Mouse (Mus musculus): ENCODE data around the gene Gm10644. TPM values are rescaled to one million over a fixed set of nuclear protein-coding genes. Genes with fewer than 3 reads are reported as not detected.

Gene Gm10644
- total RNA-seq, 2 experiments from 2014 or later = 0.22 to 0.91 TPM

DNA sequence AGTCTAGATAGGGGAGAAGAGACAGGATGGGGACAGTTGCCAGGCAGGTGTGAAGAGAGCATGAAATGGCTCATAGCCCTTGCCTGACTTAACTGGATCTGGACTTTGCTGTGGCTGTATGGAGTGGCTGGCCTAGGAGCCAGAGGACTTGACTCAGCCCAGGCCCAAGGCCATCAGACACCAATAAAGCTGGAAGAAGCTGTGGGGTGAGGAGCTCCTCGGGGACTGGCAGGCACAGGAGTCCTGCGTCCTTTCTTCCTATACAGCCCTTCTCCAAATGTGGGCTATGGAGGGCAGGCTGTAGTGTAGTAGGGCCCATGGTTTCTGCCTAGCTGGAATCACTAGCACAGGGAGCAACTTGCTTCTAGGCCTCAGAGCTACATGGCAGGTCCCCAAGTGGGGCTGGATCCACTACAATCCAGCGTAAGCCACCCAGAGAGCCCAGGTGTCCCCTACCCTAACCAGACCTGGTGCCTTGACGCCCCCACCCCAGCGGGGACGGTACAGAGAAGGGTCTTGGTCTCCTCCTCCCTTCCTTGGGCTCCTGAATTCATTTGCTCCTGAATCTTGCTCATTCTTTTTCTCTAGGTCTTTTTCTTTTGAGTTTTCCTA, 13.8 kb downstream of the Gm10644 start:
- intact Hi-C loops (cut with DNase I) = no loop called here
- no peak for DNase-seq

DNA sequence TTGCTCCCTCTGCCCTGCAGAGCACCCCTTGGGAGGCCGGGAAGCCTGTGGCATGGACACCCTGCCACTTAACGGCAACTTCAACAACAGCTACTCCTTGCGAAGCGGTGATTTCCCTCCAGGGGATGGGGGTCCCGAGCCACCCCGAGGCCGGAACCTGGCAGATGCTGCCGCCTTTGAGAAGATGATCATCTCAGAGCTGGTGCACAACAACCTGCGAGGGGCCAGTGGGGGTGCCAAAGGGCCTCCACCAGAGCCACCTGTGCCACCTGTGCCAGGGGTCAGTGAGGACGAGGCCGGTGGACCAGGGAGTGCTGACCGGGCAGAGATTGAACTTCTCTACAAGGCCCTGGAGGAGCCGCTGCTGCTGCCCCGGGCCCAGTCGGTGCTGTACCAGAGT, 16.7 kb downstream of the Gm10644 start:
- intact Hi-C loops (cut with DNase I) = no loop called here
- no peak for DNase-seq

DNA sequence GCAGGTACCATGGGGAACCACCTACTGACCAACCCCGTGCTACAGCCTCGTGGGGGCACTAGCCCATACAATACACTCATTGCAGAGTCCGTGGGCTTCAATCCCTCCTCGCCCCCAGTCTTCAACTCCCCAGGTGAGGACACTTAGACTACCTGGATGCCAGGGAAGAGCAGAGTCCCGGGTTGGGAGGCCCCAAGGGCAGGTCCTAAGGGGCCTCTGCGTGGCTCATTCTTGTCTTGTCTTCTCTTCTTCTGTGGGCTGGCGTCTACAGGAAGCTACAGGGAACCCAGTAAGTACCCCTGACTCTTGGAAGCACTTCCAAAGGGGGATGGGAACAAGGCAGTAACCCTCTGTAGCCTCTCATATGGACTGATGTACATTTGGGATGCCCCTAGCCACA, 17.4 kb downstream of the Gm10644 start:
- intact Hi-C loops (cut with DNase I) = no loop called here
- DNase-seq = no peak

DNA sequence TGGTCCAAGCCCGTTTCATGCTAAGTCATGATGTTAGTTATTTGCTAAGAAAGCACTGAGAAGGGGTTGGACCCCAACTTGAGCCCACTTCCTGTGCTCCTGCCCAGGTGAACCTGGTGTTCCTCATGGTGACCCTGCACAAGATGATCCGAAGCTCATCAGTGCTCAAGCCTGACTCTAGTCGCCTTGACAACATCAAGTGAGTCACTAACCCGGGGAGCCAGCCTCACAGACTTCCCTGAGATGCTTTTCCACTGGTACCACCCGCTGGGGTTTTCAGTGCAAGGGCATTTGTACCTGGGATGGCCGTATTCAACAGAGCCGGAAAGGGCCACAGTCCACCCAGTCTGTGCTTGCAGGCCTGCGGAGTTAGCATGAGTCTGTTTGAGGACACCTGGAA, 19.6 kb downstream of the Gm10644 start:
- DNase-seq = no peak
- intact Hi-C loops (cut with DNase I) = no loop called here

DNA sequence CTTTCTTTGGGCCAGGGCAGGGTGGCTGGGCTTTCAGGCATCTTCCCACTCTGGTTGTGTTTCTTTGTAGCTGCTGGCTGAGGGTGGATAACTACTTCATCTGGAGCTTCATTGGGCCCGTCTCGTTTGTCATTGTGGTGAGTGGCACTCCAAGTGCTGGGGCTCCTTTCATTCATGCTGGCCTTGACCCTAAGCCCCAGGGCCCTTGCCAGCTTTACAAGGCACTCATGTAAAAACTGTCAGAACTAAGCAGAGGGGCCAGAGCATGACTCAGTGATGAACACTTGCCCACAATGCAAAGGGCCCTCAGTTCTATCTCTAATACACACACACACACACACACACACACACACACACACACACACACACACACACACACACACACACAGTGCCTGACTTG, 20.0 kb downstream of the Gm10644 start:
- DNase-seq = no peak
- intact Hi-C loops (cut with DNase I) = no loop called here

DNA sequence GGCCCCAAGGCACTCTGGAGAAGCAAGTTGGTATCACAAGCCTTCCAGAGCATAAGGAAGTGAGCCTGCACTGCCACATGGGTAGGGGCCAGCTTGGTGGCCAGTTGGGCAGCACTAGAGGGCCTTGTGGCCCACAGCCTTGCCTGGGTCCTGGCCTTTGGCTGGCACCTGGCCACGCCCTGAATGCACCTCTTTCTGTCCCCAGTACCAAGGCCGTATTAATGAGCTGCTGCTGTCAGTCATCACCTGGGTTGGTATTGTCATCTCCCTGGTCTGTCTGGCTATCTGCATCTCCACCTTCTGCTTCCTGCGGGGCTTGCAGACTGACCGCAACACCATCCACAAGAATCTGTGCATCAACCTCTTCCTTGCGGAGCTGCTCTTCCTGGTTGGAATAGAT, 20.8 kb downstream of the Gm10644 start:
- DNase-seq = no peak
- intact Hi-C loops (cut with DNase I) = no loop called here

DNA sequence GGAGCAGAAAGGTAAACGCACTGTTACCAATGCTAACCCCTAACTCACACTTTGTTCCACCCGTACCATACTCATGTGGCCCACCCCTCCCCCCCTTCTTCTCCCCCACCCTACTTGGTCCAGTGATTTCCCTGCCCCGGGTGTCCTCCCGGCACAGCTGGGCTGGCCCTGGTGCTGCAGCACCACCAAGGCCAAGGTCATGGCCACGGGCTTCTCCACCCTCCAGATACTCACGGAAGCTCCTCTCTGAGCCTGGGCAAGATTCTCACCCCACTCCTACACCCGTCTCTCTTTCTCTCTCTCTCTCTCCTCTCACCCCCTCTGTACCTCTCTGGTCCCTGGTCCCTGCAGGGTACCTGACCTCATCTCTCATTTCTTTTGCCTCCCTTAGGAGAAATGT, 28.7 kb downstream of the Gm10644 start:
- intact Hi-C loops (cut with DNase I) = no loop called here
- no peak for DNase-seq

DNA sequence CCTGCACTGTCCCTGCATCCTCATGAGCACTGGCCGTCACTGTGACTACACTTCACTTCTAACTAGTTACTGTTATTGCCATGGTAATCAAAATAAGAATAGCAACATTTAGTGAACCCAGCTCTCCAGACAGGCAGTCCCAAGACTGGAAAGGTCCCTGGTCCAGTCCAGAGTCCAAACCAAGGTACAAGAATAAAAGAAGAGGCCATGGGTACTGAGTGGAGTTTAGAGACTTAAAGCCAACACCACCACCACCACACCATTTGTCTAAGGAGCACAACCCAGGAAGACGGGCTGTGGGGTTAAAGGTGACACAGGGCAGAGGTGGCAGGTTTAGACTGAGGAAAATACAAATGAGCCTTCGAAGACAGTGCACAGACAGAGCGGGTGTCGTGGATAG, 30.4 kb downstream of the Gm10644 start:
- intact Hi-C loops (cut with DNase I) = no loop called here
- no peak for DNase-seq

DNA sequence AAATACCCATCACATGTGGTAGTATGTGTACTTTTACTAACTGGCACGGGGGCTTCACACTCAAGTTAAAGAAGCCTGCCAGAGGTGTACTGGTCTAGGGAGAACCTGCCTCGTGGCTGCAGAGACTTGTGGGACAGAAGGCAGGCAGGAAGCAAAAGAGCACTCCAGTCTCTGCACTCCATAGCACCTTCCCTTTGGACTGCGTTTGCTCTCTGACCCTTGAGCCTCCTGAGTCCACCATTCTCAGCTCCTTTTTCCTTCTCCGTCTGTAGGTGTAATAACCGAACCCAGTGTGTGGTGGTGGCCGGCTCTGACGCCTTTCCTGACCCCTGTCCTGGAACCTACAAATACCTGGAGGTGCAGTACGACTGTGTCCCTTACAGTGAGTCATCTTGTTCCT, 32.3 kb downstream of the Gm10644 start:
- no peak for DNase-seq
- intact Hi-C loops (cut with DNase I) = no loop called here

DNA sequence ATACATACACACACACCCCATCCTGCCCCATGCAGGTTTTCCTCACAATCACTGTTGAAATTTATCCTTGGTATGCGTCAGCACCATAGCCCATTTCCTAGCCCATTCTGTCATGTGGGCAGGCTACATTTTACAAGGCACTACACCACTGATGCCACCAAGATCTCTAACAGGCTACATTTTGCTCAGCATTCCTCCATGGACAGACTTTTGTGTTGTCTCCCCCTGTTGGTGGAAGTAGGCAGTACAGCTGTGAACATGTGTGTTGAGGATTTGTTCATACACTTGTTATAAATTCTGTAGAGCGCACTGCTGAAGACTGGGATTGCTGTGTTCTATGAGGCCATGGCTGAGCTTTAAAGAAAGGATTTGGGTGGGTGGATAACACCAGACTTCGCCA, 33.4 kb downstream of the Gm10644 start:
- intact Hi-C loops (cut with DNase I) = loop anchor here (1.0 to 2.0 kb wide), 2 partner anchors 21 to 138 kb away; partner anchors contain the start of gene Adgrl1
- peak; percentile 76 to 86 for DNase-seq

DNA sequence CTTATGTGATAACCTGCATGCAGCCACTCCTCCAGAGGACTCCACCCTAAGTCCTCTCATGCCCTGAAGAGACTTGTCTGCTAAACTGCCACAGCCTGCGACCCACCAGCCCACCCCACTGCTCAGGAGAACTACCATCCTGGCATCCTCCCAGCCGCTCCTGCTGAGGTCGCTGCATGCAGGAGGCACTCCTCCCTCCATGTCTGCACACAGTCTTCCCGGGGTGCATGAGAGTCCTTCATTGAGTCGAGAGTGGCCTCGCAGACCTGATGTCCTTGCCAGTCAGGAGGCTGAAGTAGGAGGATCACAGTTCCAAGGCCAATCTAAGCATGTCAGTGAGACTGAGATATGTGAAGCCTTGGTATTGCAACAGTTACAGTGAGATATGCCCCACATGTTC, 37.4 kb downstream of the Gm10644 start:
- DNase-seq = no peak
- intact Hi-C loops (cut with DNase I) = no loop called here

DNA sequence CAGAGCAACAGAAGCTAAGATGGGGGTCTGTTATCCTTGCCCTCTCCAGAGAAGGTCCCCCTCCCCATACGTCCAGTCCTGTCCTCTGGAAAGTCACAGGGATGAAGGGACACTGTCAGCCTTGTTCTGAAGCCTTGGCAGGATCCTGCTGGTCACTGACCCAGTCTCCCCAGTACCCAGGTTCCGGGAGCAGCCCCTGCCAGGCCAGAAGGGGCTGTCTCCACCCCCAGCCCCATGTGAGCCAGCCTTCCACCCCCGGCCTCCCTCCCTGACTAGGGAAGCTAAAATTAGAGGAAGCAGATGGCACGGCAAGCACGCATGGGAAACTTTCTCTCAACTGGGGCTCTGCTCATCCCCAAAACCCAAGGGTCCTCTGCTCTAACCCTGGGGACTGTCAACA, 39.0 kb downstream of the Gm10644 start:
- intact Hi-C loops (cut with DNase I) = no loop called here

DNA sequence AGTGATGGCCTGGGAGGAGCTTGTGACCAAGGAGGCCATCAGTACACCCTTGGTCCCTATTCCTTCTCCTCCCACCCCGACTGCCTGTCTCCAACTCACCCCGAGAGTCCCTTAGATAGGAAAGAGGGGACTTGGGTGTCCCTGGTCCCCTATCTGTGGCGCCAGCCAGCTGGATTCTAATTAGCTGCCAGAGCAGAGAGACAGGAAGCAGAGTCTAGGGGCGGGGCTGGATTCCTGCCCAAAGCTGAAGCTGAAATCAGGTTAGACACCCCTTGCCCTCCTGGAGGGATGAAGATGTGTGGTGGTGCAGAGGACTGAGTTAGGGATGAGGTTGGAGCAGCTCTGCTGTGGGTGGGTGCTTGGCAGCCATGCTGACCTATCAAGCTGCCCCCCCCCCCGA, 40.1 kb downstream of the Gm10644 start:
- DNase-seq = peak in 1 of 2 experiments; percentile 43

More for the DNA sequence above, 39.0 kb downstream of the Gm10644 start:
- no peak for DNase-seq

DNA sequence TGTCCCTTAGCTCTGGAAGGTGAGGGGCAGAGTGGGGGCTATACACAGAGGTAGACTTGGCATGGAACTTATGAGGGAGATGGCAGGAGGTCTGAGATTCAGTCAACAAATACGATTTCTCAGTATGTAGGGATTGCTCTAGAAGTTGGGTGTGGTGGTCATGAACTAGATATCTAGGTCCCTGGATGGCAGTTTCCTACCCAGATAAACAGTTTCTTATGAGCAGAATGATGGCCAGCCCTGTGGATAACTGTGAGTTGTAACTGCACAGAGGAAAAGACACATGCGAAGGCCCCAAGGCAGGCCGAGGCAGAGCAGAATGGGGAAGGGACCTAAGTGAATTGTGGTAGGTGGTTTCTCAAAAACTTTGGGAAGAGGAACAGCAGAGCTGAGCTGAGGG, 40.8 kb downstream of the Gm10644 start:
- intact Hi-C loops (cut with DNase I) = no loop called here
- DNase-seq = no peak

More for the DNA sequence above, 40.1 kb downstream of the Gm10644 start:
- intact Hi-C loops (cut with DNase I) = no loop called here

DNA sequence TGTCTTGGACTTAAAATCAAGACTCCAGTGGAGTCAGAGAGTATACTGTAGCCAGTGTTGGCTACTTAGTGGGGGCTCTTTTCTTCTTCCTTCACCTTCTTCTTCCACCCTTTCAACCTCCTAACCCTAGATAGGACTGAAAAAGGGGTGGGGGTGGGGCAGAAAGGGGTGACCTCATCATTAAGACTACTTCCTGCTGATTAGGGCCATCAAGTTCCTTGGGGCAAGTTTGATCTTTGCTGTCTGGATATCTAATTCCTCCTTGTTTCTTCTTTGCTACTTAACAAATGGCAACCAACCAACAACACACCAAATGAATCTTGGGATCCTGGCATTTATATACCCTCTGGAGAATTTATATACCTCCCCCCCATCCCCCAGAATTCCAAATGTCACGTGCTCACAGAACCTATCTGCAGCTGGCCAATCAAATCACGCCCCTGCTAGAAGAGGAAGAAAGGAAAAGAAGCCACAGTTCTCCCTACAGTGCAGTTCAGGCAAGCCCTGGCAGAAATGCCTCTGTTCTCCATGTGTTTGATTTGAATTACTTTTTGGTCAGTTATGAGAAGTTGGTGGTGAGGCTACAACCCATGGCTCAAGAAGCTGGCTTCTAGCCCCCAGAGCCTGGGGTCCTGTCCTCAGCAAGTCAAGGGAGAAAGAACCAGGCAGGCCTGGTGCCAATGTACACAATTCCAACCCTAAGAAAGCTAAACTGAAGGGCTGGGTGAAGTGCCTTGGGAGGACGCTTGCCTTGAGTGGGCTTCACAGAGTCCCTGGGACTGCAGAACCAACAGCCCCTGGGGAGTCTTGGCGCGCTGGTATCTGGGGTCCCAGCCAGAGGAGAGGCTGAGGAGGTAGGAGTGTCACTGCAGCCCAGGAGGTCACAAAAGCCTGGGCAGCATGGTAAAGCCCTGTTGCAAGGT, 42.9 kb downstream of the Gm10644 start:
- intact Hi-C loops (cut with DNase I) = no loop called here
- no peak for DNase-seq

DNA sequence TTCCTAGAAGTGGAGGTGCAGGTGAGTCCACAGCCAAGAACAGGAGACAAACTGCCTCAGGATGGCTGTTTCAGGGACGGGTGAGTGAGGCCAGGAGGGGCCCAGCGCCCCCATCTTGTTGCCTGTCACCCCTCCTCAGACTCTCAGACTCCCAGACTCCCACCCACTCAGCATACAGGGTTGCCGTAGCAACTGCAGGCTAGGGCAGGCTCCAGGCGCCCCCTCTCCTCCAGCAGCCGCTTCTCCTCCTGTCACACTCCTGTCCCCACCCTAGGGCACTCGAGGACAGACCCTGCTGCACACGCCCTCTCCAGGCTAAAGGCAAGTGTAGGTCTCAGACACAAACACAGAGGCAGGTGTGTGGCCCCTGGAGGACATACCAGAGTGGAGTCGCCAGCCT, 45.7 kb downstream of the Gm10644 start:
- intact Hi-C loops (cut with DNase I) = no loop called here
- no peak for DNase-seq

DNA sequence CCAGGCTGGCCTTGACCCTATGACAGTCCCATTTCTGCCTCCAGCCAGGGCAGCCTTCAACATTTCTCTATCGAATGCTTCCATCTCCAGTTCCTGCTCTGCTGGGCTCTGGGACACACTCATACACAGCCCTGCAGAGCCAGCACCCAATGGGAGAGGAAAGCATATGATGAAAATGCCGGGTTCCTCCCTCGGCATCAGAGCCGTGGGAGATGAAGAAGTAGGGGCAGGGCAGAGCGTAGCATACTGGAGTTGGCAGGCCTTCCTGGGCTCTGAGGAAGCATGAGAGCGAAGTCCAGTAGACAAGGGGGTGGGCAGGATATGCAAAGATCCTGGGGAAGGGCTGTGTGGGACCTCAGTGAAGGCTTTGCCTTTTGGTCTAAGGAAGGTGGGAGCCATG, 46.4 kb downstream of the Gm10644 start:
- intact Hi-C loops (cut with DNase I) = no loop called here
- DNase-seq = no peak

DNA sequence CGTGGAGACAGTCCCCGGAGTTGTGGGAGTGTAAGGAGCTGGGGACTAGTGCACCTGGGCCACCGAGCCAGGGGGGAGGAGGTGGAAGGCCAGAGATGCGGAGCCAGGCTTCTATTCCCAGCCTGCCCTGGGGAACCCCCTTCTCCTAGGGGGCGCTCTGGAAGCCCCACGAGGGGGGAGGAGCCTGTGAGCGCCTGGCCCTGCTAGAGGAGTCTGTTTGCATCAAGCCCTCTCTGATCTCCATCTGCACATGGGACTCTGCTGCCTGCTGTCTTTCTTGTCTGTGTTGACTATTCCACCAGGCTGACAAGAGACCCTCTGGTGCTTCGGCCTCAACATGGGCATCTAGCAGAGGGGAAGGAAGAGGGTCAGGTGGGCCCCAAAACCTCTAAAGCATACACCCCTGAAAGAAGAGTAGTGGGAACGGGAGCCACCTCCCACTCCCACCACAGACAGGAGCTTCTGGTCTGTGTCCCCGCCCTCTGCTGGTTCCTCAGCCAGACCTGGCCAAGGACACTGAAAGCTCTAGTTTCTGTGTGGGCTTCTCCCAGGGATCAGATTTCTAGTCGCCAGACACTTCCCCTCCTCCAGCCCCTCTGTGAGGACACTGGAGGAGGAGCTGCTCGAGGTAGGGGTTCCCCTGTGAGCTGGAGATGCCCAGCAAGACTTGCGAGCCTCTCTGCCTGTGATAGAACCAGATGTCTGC, 51.9 kb downstream of the Gm10644 start:
- peak in 1 of 2 experiments; percentile 44 for DNase-seq

DNA sequence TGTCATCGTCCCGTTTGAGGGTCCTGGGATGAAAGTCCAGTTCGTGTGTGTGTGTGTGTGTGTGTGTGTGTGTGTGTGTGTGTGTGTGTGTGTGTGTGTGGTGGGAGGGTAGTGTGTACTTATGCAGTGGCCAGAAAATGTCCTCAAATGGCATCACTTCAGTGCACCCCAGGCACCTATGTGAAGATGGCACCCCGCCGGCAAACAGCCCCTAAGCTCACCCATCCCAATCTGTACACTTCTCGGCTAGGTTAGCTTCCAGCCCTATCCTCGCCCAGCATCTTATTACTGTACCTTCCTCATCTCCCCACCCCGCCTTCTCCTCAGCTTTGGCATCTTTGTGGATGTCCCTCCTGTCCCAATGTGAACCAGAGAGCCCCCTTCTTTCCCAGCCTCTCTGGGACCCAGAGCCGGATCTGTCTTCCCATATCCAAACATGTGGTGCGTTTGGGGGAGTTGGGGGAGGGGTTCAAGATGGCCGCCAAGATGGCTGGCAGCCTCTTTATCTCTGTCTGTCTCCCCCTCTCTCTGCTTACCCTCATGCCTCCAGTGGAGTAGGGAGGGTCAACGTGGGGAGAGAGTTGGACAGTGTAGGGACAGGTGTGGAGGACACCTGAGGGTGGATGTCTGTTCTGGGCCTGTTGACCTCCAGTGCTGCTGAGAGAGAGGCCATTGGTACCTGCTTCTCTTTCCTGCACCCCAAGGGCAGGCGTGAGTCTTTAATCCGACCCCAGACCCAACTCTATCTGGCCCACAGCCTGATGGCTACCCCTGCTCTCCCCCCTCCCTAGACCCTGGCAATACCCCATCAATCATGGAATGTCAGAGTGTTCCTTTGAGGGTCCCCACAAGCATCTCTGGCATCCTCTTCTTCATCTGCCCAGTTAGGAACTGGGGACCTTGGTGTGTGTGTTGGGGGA, 53.2 kb downstream of the Gm10644 start:
- DNase-seq = no peak
- intact Hi-C loops (cut with DNase I) = loop anchor here (2.0 kb wide), 1 partner anchor 19 kb away; no protein-coding TSS in a partner anchor

More for the DNA sequence above, 51.9 kb downstream of the Gm10644 start:
- intact Hi-C loops (cut with DNase I) = no loop called here

DNA sequence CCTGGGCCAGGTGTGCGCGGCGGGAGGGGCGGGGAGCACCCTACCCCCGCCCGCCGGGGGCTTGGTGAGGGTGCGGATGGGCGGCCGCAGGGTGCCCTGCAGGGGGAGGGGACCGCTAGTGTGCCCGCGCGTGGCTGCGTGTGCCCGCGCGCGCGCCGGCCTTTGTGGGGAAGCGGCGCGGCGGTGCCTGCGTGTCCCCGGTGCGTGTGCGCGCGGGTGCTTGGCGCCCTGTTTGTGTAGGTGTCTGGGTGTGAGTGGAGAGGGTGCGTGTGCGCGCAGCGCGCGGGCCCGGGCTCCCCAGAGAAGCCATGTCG, 54.1 kb downstream of the Gm10644 start:
- intact Hi-C loops (cut with DNase I) = loop anchor here (2.0 kb wide), 1 partner anchor 20 kb away; no protein-coding TSS in a partner anchor
- no peak for DNase-seq
